Mouse (Mus musculus) frontal cortex, postnatal 10 days (tissue): ENCODE data around the gene Xrcc3.

Experiments used
- DNase-seq, 2 experiments: peaks; one replicate each; pipeline ENCODE4 v3.0.0; 2022; ENCODE audit warnings: low spot score in 2 of 2, mixed read lengths in 1 of 2

Gene Xrcc3

DNA sequence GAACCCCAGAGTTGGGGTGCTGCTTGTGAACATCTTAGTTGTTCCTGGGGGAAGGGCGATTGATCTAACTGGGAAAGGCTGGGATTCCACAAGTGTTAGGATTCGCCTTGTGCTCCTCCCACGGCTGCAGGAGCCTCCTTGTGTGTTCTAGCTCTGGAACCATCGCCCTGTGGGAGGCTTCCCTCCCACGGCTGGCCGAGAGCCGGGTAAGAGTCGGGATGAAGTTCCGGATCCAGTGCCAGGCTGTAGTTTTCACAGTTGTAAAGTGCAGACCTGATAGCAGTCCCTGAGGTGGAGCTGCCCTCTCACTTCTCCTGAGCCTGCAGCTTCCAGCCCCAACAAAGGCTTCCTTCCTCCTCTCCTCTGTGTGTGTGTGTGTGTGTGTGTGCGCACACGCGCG is 2.9 kb upstream of the Xrcc3 start:
- no peak for DNase-seq

DNA sequence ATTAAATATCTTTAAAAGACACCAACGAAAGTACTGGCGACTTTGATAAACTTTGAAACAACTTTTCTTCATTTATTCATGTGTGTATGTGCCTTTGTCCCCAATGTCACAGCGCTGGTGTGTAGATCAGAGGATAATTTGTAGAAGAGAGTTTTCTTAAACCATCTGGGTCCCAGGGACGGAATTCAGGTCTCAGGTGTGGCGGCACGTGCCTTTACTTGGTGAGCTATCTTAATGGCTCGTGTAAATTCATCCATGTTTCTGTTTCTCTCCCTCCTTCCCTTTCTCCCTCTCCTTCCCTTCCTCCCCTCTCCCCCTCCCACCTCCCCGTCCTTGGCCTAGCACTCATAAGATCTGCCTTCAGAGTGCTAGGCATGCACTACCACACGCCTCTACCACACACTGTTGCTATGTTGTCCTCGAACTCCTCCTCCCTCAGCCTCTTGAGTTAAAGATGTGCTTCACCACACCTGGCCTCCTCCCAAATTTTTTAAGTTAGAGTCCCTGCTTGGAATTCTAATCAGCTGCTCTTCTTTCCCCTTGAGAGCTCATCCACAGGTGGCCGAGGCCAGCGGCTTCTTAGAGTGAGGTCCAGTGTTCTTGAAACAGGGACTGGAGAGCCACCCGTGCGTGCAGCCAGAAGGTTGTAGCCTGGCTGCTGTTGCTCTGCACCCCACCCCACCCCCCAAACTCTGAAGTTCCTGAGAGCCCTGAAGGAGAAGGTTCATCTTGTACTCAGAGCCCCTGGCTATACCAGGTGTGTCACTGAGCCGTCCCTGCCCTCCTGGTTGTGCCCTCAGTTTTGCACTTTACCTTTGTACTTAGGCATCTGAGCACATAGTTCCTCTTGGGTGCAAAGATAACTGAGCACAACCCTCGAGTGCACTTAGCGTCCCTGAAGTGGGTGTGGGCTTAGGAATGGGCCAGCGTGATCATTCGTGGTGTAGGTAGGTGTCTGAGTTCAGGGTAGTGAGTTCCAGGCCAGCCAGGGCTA is 1.4 kb upstream of the Xrcc3 start:
- DNase-seq: no peak

DNA sequence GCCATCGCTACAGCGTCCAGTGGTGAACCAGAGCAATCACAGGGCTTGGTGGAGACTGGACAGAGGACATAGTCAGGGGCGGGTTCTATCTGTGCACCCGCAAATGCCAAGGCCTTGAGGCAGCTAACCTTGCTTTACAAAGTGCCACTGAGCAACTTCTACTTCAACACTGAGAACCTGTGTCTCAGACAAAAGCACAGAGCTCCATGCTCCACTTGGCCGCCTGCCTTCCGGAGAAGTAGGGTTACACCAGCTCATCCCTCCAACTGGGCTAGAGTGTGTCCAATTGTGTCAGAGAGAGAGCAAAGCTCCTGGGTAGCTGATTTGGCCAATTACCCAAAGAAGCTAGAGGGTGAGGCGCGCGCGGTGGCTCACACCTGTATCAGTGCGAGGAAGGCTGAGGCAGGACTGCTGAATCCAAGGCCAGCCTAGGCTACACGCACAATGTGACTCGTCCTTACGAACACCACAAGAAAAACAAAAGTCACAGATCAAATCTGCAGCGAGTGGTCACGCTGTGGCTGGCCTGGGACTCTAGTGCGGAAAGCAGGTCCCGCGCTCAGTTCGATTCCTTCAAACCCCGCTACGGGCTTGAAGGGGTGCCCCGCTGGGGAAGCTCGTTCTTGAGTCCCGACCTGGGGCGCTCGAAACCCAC is 435 bp downstream of the Xrcc3 start:
- no peak for DNase-seq

DNA sequence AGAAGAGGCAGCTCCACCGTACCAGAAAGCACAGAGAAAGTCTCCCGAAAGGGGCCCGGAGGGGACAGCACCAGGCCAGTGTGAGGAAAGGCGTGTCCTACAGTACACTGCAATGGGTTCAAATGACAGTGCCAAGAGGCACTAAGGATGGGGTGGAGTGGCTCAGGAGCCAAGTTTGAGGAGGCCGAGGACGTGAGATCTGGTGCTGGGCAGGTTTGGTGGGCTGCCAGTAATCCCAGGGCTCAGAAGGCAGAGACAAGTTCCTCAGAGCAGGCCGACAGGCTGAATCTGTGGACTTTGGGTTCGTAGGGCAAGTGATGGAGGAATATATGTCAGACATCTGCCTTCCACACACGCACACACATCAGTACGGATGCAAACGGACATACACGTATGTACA is 1.1 kb downstream of the Xrcc3 start:
- DNase-seq: no peak

DNA sequence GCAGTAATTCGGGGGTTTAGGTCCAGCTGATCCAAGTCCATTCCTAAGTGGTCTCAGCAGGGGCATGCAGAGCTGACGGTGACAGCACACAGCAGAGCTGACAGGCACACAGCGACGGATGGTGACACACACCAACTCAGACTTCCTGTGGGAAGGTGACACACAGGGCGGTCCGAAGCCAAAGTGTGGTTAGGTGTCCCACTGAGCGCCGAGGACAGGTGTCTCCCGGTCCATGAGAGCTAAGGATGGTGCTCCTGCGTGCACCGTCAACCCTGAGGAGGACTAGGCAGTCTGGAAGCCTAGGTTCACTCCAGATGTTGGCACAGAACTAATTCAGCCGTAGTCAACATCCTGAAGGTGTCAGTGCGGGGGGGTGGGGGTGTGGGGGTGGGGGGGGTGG is 1.6 kb downstream of the Xrcc3 start:
- DNase-seq: no peak

DNA sequence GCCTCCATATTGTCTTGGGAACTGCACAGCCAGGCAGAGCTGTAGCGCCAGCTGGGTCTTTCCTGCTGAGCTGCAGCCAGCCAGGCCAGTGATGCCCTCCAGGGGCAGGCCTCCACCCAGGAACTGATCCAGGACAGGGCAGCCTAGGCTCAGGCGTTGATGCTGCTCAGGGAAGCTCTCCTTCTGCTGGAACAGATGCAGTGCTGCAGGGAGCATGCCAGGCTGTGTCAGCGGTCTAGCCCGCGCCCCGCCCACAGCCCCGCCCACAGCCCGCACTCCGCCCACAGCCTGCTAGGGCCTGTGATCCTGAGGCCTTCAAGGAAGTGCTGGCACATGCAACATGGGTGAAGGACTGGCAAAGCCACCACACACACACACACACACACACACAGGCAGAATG is 3.9 kb downstream of the Xrcc3 start:
- peak; percentile 61 for DNase-seq

DNA sequence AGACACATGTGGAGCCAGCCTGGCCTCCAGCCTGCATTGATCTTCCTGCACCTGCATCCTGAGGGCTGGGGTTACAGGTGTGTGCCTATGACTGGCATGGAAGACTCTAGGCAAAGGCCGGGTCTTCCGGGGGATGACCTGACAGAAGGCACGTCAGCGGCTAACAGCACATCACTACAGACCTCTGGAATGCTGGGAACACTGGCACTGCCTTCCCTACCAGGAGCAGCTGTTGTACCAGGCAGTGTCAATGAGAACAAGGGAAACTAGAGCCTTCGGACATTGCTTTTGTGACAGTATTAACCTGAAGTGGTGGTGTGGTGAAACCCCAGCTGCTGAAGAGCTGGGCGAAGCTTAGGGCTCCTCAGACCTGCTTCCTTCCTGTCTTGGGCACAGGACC is 4.9 kb downstream of the Xrcc3 start:
- DNase-seq: no peak

DNA sequence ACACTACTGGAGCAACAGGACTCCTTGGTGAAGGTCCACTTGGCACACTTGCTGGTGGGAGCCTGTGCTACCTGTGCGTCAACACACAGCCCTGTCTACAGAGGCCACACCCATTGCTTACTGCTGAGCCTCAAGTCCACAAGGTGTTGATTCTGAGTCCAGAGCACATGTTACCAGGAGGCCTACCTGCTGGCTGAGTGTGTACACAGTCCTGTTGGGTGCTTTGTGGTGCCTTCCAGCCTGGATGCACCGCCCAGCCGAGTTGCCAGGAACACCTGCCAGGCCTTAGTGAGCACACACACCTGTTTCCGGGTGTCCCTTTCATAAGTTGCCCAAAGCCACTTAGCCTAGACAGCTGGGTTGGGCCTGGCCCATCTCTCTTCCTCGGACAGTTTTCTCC is 10.1 kb downstream of the Xrcc3 start:
- DNase-seq: no peak

DNA sequence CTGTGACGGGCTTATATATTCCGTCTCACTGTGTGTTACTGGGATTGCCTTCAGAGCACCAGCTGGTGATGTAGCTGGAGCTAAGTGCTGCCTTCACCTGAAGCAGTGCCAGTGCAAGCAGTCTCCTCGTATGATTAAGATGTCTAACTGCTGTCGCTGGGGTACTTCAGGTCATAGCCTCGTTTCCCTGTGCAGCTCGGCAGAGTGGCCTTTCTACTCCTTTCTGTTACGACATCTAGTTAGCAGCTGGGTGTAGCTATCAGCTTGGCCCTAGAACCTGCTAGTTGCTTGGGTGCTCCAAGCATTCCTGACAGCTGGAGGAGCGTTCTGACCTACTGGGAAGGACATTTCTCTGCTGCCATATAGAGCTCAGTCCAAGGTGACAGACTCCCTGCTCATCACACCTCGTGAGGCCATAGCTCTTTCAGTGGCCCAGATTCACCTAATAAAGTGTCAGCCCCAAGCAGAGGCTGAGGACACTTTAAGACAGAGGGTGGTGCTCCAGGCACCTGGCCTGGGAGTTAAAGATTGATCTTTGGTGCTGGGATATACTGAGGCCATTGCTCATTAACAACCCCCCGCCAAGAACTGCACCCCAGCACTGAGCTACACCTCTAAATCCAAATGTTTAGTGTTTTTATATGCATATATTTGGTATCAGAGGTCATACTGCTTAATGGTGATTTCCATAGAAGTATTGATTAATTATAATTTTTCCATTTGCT is 13.1 kb downstream of the Xrcc3 start:
- no peak for DNase-seq

DNA sequence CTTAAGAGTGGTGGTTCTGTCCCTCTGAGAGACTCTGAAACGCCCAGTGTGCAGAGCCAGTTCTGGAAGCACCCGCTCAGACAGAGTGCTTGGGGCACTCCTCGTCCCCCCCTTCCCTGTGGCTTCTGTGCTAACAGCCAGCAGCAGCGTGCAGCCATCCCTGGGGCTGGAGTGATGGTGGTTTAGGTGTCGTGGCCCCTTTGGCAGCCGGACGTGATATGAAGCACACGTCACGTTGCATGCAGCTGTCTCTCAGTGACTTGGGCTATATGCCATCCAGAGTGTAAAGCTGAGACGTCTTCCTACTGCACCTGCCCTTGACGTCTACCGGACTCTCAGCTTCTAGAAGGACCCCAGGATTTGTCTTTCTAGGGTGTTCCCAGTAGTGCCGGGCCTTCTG is 15.2 kb downstream of the Xrcc3 start:
- no peak for DNase-seq

DNA sequence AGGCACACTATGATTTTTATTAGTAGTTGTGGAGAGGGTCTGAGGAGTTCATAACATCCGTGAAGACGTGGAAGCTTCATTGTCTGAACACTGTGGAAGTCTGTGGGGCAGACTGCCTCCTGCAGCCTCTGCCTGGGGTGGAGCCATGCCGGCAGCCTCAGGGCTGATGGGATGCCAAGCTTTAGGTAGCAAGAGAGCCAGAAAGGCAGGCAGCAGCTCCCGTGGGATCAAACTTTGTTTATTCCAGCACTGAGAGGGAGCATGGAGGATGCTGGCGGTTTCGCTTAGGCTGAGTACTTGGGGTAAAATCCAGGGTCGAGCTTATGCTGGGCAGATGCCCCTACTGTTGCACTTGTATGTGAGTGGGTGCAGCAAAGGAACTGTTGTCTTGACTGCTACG is 16.4 kb downstream of the Xrcc3 start:
- no peak for DNase-seq

DNA sequence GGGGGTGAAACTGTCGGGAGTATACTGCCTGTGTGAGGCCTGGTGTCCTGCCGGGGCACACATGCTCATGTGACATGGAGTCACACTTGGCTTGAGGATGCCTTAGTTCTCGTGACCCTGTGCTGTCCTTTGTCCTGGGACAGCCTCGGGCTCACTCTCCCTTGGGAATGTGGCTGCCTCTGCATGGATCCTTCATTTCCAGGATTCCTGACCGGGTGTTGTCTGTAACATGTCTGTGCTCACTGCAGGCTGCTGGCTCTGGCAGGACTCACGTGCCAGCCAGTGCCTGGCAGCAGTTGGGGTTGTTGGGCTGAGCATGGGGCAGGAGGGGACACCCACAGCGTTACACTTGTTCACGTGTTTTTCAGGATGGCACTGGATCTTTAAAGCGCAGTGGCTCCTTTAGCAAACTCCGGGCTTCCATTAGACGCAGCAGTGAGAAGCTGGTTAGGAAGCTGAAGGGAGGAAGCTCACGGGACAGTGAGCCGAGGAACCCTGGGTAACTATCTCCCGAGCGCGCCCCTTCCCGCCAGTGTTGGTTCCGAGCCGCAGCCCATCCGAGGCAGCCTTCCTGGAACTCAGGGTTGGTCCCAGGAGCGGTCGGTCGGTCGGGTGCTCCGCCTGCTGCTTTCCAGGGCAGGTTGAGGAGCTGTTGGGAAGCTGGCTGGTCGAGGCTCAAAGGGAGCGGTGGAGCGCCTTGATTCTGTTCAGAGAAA is 18.3 kb downstream of the Xrcc3 start:
- no peak for DNase-seq

DNA sequence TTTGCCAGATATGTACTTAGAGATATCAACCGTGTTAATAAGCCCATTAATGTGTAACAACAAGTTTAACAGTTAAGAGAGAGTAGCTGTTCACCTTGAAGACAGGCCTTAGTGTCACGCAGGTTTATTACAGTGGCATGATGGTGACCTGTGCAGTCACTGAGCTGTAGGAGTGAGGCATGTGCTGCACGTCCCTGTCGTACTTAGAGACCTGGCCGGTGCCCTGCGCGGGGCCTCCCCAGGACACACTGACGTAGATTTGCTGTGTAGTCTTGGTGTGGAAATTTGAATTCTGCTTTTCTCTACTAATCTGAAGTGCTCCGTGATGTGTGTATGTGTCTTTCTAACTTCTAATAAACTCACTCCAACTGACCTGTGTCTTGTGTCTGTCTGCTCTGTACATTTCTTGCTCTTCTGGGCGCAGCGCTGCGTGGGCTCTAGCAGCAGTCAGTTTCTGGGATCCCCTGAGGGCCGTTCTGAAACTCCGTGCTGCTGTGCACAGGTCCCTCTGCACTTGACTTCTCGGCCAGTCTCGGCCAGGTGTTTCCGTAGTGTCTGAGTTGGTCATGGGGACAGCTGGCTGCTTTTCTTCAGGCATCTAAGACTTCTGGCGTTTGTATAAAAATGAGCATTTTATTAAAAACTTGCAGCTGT is 19.0 kb downstream of the Xrcc3 start:
- DNase-seq: no peak

DNA sequence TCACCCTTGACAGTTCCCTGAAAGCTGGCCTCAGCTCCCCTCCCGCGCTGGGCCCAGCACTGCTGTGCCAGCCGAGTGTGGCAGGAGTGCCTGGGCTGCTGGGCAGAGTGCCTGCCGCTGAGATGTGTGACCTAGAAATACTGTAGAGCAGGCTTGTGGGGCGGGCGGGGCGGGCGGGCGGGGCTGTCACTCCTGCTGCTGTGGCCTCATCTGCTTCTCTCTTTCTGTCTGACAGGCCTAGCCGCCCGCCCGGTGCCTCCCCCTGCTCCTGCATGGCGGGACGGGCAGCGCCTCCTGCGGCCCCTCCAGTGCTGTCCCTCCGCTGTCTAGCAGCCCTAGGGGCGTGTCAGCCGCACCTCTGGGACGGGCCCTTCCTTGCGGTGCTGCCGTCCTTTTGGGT is 19.6 kb downstream of the Xrcc3 start:
- DNase-seq: no peak

DNA sequence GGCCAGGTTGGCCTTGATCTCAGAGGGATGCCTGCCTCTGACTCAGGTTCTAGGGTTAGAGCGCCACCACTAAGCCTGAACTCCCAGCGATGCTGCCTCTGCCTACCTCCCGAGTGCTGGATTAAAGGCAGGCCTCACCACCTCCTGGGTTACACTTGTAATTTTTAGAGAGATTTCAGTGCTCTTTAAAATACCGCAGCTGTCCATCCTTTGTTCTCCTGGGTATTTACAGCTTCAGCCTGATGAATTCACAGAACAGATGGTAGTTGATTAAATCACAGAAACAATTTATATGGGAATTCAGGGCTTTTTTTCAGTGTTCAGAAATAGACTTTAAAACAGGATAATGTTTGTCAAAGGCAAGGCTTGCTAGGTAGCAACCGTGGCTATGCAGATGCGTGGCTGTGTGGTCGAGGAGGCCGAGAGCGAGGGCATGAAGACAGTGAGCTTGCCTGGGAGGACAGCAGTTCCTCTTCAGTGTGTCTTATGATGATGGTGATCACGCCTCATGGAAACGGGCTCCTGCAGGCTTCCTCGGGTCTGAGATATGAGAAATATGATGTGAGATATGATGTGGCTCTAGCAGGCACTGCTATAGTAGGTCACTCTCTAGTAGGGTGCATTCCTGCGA is 22.1 kb downstream of the Xrcc3 start:
- DNase-seq: no peak

DNA sequence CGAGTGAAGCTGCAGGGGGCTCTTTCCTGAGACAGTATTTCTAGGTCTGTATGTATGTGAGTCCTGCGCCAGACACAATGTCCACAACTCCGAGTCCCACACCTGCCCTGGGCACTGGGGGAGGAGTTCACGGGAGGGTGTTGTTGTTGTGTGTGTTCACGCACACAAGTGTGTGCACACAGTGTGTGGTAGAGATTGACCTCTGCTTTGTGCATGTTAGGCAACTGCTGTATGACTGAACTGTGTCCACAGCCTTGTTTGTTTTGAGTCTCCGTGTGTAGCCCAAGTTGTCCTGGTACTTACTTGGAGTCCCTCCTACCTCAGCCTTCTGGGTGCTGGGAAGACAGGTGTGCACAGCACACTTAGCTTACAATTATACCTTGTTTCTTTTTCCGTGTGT is 23.0 kb downstream of the Xrcc3 start:
- DNase-seq: no peak

DNA sequence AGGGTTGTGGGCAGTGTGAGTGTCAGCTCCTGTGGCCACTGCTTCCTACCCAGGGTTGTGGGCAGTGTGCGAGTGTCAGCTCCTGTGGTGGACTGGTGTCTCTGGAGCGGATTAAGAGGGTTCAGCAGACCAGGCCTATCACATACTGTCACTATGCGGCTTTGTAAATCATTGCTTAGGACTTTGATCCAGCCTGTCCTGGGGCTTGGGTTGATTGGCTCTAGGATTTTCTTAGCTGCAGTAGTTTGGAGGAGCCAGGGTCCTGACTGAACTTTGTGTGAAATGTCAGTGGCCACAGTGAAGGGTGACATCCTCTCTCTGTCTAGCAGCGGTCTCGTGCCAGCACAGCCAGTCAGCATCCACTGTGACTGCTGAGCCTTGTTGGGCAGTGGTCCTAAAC is 23.6 kb downstream of the Xrcc3 start:
- no peak for DNase-seq

DNA sequence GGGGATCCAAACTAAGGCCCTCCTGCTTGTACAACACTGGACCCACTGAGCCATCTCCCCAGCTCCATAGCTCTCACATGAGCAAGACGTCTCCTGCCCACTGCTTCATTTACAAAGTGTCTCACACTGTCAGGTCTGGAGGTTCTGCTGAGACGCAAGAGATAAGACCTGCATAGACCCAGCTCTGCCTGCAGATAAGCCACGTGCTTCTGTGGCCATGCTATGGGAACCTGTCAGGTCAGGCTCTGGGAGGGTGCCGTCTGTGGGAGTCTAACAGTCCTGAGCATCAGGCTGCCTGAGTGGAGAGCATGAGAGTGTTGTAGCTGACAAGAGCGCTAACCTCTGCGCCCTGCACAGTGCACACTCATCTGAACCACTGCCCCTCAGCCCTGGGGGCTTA is 26.7 kb downstream of the Xrcc3 start:
- no peak for DNase-seq

DNA sequence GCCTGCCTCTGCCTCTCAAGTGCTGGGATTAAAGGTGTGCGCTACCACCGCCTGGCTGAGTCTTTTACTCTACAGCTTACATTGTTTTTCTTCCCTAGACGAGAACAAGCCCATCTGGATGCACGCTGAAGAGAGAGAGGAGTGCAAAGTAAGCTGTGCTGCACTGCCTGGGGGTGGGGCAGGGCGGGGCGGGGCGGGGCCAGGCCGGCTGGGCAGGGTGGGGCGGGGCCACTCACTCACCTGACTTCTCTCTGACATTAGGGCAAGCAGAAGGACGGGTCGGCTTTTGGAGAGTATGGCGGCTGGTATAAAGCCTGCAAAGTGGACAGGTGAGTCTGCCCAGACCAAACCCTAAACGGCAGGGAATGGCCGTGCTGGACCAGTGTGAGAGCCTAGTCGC is 28.5 kb downstream of the Xrcc3 start:
- DNase-seq: no peak

DNA sequence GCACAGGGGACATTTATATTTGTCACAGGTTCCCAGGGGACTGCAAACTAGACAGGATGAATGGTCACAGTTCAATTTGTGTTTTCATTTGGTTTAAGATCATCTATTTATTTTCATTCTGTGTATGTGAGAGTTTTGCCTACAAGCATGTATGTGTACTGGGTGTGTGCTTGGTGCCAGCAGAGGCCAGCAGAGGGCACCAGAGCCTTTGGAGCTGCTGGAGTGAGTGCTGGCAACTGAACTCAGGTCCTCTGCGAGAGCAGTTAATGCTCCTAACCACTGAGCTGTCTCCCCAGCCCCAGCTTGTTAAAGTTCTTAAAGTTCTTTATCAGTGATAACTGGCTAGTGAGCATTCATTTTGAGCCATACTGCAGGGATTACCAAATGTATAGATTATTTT is 34.1 kb downstream of the Xrcc3 start:
- DNase-seq: no peak

DNA sequence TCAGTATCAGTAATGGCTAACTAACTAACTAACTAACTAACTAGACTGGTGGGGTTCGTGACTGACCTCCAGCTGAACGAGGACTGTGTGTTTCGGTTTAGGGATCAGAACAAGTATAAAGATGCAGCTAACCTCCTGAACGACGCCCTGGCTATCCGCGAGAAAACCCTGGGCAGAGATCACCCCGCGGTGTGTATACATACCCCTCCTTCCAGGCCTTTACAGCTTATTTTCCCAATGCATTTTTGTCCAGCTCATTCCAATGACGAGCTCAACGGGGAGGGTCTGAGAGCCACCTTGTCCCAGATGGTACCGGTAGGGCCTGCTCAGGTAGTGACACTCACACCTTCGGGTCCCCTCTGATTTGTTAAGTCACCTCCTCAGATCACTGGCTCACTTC is 35.8 kb downstream of the Xrcc3 start:
- no peak for DNase-seq
